Mouse (Mus musculus) left cerebral cortex, adult 11 months (tissue): ENCODE measurements around the gene Cntrob.

ENCODE experiments used
- DNase-seq: peaks from one replicate; pipeline ENCODE4 v3.0.0; 2022; ENCODE audit warnings: low spot score

The Cntrob gene

DNA sequence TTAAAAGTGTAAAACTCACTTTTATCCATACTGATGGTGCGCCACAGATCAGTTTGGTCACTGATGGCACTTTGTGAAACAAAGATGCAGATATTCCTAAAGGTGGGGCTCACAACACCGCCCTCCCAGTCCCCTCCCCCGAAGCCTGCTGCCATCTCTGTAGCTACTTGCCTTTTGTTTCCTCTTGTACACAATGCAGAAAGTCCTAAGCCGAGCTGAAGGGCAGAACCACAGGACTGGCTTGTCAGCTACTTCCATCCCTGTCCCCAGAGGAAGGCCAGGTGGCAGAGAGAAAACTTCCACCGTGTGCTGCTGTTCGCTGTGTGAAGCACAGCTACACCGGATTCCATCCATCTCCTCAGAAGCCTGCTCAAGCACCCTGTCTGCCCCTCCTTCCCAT, 25.3 kb downstream of the Cntrob start:
- DNase-seq: no peak

- DNase-seq: no peak
These were observed 25.8 kb downstream of the Cntrob start for GRCm38 (mm10) chr11:69297799-69298198.

DNA sequence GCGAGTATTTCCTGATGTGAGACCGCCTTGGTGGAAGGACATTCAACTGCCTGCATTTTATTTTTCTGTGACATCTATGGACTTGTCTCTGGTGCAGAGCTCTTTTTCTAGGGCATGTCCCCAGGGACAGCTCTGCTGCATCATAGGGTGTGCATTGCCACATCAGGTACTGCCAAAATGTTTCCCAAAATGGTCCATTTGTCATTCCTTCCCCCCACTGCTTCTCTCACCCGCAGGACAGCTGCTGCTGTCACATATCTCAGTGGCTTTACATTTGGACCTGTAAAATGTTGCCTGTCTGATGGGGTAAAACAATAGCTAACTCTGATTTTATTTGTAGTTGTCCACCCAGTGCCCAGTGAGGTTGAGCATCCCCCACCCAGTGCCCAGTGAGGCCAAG, 28.3 kb downstream of the Cntrob start:
- DNase-seq: no peak

GRCm38 (mm10) chr11:69291111-69291510, 32.5 kb downstream of the Cntrob start:
- no peak for DNase-seq

DNA sequence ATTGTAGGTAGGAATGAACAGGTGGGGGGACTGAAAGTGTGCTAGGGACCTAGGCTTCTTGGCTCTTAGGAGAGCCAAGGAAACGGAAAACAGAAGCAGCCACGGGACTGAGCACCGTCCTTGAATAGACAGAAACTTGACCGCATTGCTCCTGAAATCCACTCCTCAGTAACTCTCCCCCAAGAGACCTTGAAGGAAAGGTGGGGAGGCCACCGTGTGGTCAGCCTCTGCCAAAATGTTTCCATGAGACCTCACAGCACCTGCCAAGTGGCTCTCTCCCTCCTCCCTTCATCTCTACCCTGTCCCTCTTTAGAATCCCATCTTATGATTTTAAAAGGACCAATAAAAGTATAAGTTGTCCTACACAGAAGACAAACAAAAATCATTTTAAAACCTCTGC, 46.3 kb downstream of the Cntrob start:
- no peak for DNase-seq

DNA sequence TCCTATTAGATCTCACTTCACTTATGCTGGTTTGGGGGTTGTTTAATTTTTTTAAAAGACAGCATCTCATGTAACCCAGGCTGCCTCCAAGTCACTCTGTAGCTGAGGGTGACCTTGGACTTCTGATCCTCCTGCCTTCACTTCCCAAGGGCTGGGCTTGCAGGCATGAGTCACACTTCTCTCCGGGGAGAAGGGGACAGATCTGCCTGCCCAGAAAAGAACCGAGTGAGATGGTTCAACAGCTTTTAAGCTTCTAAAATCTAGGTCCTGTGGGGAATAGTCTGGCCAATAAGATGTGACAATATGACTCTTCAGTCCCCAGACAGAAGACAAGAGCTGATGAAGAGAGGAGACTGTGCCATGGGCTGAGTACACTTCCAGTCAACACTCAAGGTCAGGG, 47.5 kb downstream of the Cntrob start:
- no peak for DNase-seq

GRCm38 (mm10) chr11:69275650-69276049, 47.9 kb downstream of the Cntrob start:
- no peak for DNase-seq

DNA sequence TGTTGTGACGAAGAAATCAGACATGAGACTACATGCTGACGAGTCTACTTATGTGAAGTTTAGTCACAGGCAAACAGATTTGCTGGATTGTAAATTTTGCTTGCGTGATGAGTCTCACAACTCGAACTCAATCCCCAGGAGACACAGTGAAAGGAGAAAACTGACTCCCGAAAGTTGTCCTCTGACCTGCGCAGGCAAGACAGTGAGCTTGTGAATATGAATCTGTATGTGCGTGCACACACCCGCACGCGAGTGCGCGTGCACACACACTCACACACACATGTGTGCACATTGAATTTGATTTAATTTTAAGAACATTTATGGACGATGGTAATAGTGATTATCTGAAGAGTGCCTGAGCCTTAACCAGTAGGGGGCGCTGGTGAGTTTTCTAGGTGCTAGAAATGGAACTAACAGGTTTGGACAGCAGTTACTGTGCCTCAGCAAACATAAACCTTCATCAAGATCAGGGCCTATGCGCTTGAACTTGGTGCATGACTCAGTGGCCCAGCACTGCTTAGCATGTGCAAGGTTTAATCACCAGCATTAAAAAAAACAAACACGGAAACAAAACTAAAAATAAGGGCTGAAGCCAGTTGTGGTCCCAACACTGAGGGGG, 51.3 kb downstream of the Cntrob start:
- peak; percentile 46 for DNase-seq

GRCm38 (mm10) chr11:69269575-69269974, 54.0 kb downstream of the Cntrob start:
- peak; percentile 54 for DNase-seq

- no peak for DNase-seq
These were observed 55.5 kb downstream of the Cntrob start for GRCm38 (mm10) chr11:69268100-69268499.

DNA sequence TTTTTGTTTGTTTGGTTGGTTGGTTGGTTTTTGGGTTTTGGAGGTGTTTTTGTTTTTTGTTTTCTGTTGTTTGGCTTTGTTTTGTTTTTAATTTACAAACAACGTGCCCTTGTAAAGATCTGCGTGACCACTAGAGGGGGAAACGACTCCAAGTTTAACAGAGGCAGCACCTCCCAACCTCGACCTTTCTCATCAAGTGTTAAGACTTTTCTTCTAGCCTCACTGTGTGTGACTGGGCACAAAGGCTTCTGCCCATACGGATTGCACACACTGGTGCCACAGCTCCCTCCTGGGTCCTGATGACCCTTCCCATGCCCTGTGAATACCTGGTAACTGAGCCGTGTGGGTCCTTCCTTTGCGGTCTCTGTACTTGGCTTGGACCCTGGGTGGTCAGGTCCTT, 56.2 kb downstream of the Cntrob start:
- DNase-seq: no peak

DNA sequence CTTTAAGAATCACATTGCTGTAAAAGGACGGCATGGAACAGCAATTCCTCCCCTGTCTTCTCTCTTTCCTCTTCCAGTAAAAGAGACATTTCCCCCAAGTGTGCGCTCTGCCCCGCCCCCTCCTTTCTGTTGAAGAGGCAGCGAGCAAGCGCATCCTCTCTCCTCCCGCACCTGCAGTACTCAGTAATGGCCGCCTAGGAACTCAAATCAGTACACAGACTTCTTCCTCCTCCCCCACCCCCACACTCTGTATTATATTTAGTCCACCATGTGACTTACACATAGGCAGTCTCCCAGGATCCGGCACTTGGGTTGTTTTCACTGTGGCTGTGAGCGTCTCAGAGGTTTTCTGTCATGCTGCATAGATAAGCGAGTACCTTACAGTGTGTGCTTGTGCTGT, 57.3 kb downstream of the Cntrob start:
- peak; percentile 86 for DNase-seq

DNA sequence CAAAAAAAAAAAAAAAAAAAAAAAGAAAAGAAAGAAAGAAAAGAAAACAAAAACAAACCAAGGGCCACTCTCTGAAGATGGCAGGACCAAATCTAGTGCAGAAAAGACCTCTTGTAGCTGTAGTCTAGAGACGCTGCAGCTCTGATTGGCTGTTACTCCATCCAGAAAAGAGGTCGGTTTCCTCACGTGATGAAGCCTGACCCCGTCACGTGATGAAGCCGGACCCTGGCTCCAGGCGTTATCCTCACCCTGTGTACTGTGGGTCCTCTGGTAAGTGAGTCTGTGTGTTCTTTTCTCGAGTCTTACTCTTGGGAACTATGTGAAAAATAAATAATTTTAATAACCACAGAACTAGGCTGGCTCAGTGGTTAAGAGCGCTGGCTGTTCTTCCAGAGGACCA, 58.2 kb downstream of the Cntrob start:
- DNase-seq: no peak

DNA sequence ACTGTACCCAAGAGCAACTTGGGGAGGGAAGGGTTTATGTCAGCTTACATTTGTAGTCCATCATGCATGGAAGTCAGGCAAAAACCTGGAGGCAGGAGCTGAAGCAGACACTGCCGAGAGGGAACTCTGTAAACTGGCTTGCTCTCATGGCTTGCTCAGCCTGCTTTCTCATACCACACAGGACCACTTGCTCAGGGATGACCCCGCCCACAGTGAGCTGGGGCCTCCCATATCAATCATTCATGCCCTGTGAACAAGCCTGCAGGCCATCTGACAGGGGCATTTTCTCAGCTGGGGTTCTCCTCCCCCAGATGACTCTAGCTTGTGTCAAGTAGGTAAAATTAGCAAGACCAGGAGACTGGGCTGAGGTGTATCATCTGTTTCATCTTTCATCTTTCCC, 59.3 kb downstream of the Cntrob start:
- DNase-seq: no peak

- no peak for DNase-seq
These were observed 63.5 kb downstream of the Cntrob start for GRCm38 (mm10) chr11:69260111-69260510.

- DNase-seq: no peak
These were observed 65.3 kb downstream of the Cntrob start for GRCm38 (mm10) chr11:69258287-69258686.

DNA sequence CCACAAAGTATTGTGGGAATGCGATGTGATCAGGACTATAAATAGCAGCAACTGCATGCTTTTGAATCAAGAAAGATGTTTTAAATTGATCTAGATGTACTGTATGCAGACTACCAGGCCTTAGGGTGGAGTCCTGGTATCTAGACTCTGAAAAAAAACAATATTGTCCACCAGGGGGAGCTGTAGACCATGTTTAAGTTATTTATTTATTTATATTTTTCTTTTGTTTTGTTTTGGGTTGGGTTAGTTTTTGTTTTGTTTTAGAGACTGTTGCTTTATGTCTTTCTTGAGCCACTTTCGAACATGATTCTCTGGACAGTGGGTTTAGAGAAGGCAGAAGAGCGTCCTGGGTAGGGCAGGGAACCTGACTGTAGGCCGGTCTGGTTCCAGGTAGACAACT, 65.8 kb downstream of the Cntrob start:
- DNase-seq: peak; percentile 47

- DNase-seq: no peak
These were observed 66.5 kb downstream of the Cntrob start for GRCm38 (mm10) chr11:69257072-69257471.

- no peak for DNase-seq
These were observed 68.8 kb downstream of the Cntrob start for GRCm38 (mm10) chr11:69254808-69255207.

DNA sequence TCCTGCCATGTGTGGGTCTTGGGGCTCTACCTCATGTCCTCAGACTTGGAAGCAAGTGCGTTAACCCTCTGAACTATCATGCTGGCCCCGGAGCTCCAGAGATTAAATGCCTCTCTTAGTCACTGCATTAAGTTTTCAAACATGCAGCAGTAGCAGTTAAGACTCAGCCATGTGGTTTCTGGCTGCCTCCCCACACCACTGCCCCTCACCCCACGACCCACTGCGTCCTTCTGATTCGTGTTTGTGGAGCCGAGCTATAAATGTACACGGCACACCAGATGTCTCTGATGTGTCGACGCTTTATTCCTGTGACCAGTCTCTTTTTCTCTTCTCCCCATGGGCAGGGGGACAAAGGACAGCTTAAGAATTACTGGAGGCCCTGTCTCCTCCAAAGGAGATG, 70.4 kb downstream of the Cntrob start:
- DNase-seq: no peak

GRCm38 (mm10) chr11:69251953-69252352, 71.6 kb downstream of the Cntrob start:
- DNase-seq: no peak

- DNase-seq: no peak
These were observed 72.3 kb downstream of the Cntrob start for GRCm38 (mm10) chr11:69251135-69251842.

DNA sequence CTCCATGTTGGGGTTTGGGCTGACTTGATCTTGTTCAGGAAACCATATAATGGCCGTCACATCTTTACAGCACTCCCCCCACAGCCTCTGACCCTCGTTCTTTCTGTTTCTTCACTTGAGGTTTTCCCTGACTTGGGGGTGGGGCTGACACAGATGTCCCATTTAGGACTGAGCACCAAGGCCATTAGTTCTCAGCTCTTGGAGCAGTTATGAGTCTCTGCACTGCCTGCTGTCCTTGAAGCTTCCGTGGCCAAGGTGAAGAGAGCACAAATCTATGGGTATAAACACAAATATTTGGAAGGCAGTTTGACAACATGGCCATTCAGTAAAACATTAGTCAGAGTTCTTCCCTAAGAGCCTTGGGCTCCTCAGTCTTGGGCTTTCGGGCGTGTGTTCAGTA, 73.5 kb downstream of the Cntrob start:
- DNase-seq: no peak
